Mouse (Mus musculus): ENCODE measurements around the gene Cldn7. TPM values are rescaled to one million over a fixed set of nuclear protein-coding genes. Genes with fewer than 3 reads are reported as not detected.
"Not testable (repeated sequence)": the region's sequence is repeated elsewhere in the genome, so short reads cannot be mapped to it uniquely, and the experiment has no call there.

Cldn7 gene
- polyA plus RNA-seq, 1 experiment, result not detected

DNA sequence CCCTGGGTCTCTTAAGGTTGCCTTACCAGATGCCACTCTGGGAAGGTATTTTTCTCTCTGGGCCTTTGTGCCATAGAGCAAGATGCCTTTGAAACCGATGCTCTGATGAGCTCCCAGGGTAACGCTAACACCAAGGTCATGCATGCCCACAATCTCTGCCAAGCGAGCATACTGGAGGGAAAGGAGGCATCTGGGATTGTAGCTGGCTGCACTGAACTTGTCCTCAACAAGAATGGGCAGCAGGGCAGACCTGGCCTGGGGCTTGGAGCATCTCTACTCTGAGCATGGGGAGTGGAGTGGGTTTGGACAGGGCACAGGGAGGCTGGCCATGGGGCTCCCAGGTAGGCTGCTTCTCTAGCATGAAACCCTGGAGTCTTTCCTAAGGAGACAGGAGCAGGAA lies 48.8 kb downstream of the Cldn7 start:
- no peaks in the 10 kb centered on the region for H3K27me3 ChIP-seq (ENCODE audit: control insufficient read depth)
- no peak overlapping the region for H3K4me3 ChIP-seq (replicated peaks)
- H3K9me3 ChIP-seq (ENCODE audit: control insufficient read depth, low read length), result no peaks in the 10 kb centered on the region
- TF ChIP-seq TAL1 (IDR thresholded peaks at IDR 0.05; ENCODE audit: low read length), result no peak
- no peak for TF ChIP-seq GATA1 (IDR thresholded peaks at IDR 0.05; ENCODE audit: low read length)
- H3K4me1 ChIP-seq (ENCODE audit: control insufficient read depth), result peaks cover 38% of the 10 kb centered on the region
- peaks cover 61% of the 10 kb centered on the region for H3K36me3 ChIP-seq (ENCODE audit: control insufficient read depth)

DNA sequence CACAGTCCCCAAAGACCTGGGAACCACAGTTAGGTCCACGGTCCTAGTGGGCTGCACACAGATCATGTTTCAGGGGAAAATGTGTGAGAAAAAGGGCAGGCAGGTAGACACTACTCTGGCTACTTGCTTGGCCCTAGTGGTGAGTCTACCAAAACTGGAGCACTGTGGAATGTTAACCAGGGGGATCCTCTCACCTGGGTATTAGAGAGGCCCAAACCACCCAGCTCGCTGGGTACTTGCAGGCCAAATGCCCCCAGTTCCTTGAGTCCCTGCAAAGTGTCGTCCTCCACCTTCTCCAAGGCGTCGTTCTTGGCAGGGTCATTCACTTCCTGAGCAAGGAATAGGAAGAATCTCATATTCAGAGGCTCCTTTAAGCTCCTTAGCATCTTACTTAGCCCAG lies 49.5 kb downstream of the Cldn7 start:
- peaks cover 44% of the 10 kb centered on the region for H3K4me1 ChIP-seq (ENCODE audit: control insufficient read depth)
- no peaks in the 10 kb centered on the region for H3K27me3 ChIP-seq (ENCODE audit: control insufficient read depth)
- no peak for TF ChIP-seq TAL1 (IDR thresholded peaks at IDR 0.05; ENCODE audit: low read length)
- no peak for TF ChIP-seq GATA1 (IDR thresholded peaks at IDR 0.05; ENCODE audit: low read length)
- peaks cover 55% of the 10 kb centered on the region for H3K36me3 ChIP-seq (ENCODE audit: control insufficient read depth)
- peak overlapping the region; percentile 81 for H3K4me3 ChIP-seq (replicated peaks)
- no peaks in the 10 kb centered on the region for H3K9me3 ChIP-seq (ENCODE audit: control insufficient read depth, low read length)

DNA sequence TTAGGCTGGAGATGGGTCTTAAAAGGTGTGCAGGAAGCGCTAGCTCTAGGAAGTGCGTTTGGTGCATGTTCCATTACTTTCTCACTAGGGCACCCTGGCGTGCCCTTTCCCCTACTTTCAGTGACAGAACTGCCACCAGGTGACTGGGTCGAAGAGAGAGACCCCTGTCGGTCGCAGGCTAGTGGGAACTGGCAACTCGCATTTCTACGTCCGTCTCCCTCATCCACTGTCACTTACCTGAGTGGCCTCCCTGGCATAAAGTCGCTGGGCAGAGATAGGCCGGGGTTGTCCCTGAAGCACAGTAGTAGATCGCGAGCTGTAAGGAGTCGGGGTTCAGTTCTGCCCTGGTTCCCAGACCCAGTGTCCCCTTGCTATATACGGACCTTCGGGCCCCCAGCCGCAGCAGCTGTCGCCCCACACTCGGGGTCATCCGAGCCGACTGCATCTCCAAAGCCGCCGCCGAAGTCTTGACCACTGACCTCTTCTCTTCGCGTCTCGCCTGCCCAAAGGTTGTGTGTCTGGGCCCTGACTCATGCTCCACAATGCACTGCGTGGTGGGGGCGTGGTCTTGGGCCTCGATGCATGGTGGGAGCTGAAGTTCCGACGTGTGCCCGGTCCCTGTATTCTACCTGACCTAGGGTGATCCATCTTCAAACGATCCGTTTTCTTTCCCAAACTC lies 50.4 kb downstream of the Cldn7 start, which contains the start of gene Acadvl:
TSS of gene Acadvl (minus strand) at position 532 of the 679 bp plus-strand sequence.
- H3K4me3 ChIP-seq (replicated peaks), result peak within 1 kb of the TSS; percentile 81
- no peaks in the 10 kb centered on the region for H3K9me3 ChIP-seq (ENCODE audit: control insufficient read depth, low read length)
- TF ChIP-seq TAL1 (IDR thresholded peaks at IDR 0.05; ENCODE audit: low read length), result no peak
- H3K4me1 ChIP-seq (ENCODE audit: control insufficient read depth), result peaks cover 49% of the 10 kb centered on the region
- H3K36me3 ChIP-seq (ENCODE audit: control insufficient read depth), result peaks cover 45% of the 10 kb centered on the region
- no peaks in the 10 kb centered on the region for H3K27me3 ChIP-seq (ENCODE audit: control insufficient read depth)

DNA sequence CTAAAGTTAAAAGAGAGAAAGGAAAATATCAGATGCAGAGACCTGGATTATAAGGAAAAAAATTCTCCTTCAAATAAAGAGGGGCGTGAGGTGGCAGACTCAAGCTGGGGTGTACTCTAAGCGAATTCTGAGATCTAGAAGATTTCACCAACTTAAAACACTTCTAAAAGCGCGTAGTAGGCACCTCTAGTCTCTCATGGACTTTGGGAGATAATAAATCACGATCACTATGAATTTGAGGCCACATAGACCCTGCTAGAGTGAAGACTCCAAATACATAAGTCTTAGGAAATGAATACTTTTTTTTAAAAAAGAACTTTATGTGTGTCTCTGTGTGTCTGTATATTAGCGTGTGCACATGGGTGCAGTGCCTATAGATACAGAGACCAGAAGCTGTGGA lies 51.1 kb downstream of the Cldn7 start:
- Histone ChIP-seq H3K36me3 (ENCODE audit: control insufficient read depth) (peaks cover 38% of the 10 kb centered on the region), H3K9me3 (ENCODE audit: control insufficient read depth, low read length) (no peaks in the 10 kb centered on the region), H3K4me3 (replicated peaks) (peak overlapping the region; percentile 81), H3K4me1 (ENCODE audit: control insufficient read depth) (peaks cover 55% of the 10 kb centered on the region), H3K27me3 (ENCODE audit: control insufficient read depth) (no peaks in the 10 kb centered on the region)
- TF ChIP-seq GATA1 (IDR thresholded peaks at IDR 0.05; ENCODE audit: low read length) (no peak), TAL1 (IDR thresholded peaks at IDR 0.05; ENCODE audit: low read length) (no peak)

DNA sequence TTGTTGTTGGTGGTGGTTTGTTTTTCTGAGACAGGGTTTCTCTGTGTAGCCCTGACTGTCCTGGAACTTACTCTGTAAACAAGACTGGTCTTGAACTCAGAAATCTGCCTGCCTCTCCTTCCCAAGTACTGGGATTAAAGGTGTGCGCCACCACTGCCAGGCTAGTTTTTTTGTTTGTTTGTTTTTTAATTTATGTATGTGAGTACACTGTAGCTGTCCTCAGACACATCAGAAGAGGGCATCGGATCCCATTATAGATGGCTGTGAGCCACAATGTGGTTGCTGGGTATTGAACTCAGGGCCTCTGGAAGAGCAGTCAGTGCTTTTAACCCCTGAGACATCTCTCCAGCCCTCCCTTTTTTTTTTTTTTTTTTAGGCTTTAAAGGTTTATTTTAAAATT lies 51.6 kb downstream of the Cldn7 start:
- not testable (repeated sequence) for H3K4me3 ChIP-seq (replicated peaks); H3K27me3 ChIP-seq (ENCODE audit: control insufficient read depth); H3K9me3 ChIP-seq (ENCODE audit: control insufficient read depth, low read length)
- H3K4me1 ChIP-seq (ENCODE audit: control insufficient read depth), result peaks cover 60% of the 10 kb centered on the region
- peaks cover 34% of the 10 kb centered on the region for H3K36me3 ChIP-seq (ENCODE audit: control insufficient read depth)

DNA sequence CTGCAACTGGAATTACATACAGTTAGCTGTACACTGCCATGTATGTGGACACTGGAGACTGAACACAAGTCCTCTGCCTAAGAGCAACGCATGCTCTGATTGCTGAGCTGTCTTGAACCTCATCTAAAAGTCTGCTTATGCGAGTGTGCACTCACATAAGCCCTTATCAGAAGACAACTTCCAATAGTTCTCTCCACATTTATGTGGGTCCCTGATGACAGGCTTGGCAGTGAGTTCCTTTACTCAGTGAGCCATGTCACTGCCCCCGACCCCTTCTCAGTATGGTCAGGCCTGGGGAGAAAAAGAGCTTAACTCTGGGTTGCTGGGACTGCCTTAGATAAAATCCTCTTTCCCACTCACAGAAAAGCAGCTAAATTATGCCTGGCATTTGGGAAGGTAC lies 52.1 kb downstream of the Cldn7 start, which contains the start of gene Dlg4:
TSS of gene Dlg4 (plus strand) at position 274 of the 400 bp plus-strand sequence.
- Histone ChIP-seq H3K27me3 (ENCODE audit: control insufficient read depth) (peaks cover 4% of the 10 kb centered on the region), H3K9me3 (ENCODE audit: control insufficient read depth, low read length) (peaks cover 3% of the 10 kb centered on the region; the same call in 1 of the 2 replicates), H3K36me3 (ENCODE audit: control insufficient read depth) (peaks cover 29% of the 10 kb centered on the region), H3K4me1 (ENCODE audit: control insufficient read depth) (peaks cover 65% of the 10 kb centered on the region), H3K4me3 (replicated peaks) (no peak within 1 kb of the TSS)
- TF ChIP-seq GATA1 (IDR thresholded peaks at IDR 0.05; ENCODE audit: low read length) (no peak), TAL1 (IDR thresholded peaks at IDR 0.05; ENCODE audit: low read length) (no peak)

DNA sequence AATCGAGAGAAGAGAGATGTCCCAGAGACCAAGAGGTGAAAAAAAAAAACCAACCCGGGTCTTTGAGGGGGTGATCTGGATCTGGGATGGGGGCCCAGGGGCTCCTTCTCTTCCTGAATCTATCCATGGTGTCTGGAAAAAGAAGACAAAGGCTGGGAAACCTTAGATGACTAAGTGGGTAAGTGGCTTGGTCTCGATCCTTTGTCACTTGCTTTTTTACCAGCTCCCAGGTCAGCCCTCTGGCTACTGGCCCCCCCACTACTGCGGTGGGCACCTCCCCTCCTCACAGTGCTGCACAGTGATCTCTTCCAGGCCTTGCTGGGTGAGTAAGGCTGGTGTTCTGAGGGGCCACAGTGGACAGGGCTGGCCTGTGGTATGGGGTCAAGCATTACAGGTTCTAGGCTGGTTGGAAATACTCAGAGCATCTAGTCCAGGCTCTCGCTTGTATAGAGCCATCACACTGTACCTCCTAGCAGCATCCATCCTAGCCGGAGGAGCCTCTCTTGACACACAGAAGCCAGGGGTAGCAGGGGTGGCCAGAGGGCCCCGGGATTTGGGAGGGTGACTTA lies 52.7 kb downstream of the Cldn7 start:
- H3K4me3 ChIP-seq (replicated peaks), result no peak overlapping the region
- TF ChIP-seq GATA1 (IDR thresholded peaks at IDR 0.05; ENCODE audit: low read length) (no peak), TAL1 (IDR thresholded peaks at IDR 0.05; ENCODE audit: low read length) (no peak)

More for the DNA sequence above, 52.7 kb downstream of the Cldn7 start:
- Histone ChIP-seq H3K27me3 (ENCODE audit: control insufficient read depth) (peaks cover 10% of the 10 kb centered on the region), H3K36me3 (ENCODE audit: control insufficient read depth) (peaks cover 22% of the 10 kb centered on the region), H3K4me1 (ENCODE audit: control insufficient read depth) (peaks cover 67% of the 10 kb centered on the region), H3K9me3 (ENCODE audit: control insufficient read depth, low read length) (peaks cover 3% of the 10 kb centered on the region; the same call in 1 of the 2 replicates)

Other genes starting within 250 kb of the Cldn7 start
- gene Polr2a, start 206.1 kb upstream of the Cldn7 start, polyA plus RNA-seq (2012), result 14.2 and 14.3 TPM in 2 replicates
- gene Slc35g3, start 202.8 kb upstream of the Cldn7 start, polyA plus RNA-seq (2012), result not detected in 2 replicates
- 0.07 and 0.33 TPM in 2 replicates for gene Zbtb4, start 198.9 kb upstream of the Cldn7 start, polyA plus RNA-seq (2012)
- gene Chrnb1, start 168.8 kb upstream of the Cldn7 start, polyA plus RNA-seq (2012), result not detected in 2 replicates
- 0.01 TPM in 1 of 2 replicates, not detected in the other for gene Fgf11, start 162.9 kb upstream of the Cldn7 start, polyA plus RNA-seq (2012)
- 0.05 TPM in 1 of 2 replicates, not detected in the other for gene Tmem102, start 159.2 kb upstream of the Cldn7 start, polyA plus RNA-seq (2012)
- gene Gm39566, start 149.5 kb upstream of the Cldn7 start, polyA plus RNA-seq (2012), result not detected in 2 replicates
- not detected in 2 replicates for gene Spem2, start 146.3 kb upstream of the Cldn7 start, polyA plus RNA-seq (2012)
- not detected in 2 replicates for gene Spem1, start 142.6 kb upstream of the Cldn7 start, polyA plus RNA-seq (2012)
- 0.13 and 0.16 TPM in 2 replicates for gene Nlgn2, start 127.0 kb upstream of the Cldn7 start, polyA plus RNA-seq (2012)
- 204 and 212 TPM in 2 replicates for gene Tmem256, start 126.3 kb upstream of the Cldn7 start, polyA plus RNA-seq (2012)
- gene Plscr3, start 118.4 kb upstream of the Cldn7 start, polyA plus RNA-seq (2012), result 3.6 and 4.4 TPM in 2 replicates
- 0.94 and 1.1 TPM in 2 replicates for gene Tnk1, start 106.0 kb upstream of the Cldn7 start, polyA plus RNA-seq (2012)
- not detected in 2 replicates for gene Tmem95, start 86.8 kb upstream of the Cldn7 start, polyA plus RNA-seq (2012)
- 0.02 and 0.08 TPM in 2 replicates for gene Kctd11, start 83.4 kb upstream of the Cldn7 start, polyA plus RNA-seq (2012)
- 0.23 and 0.37 TPM in 2 replicates for gene Acap1, start 69.2 kb upstream of the Cldn7 start, polyA plus RNA-seq (2012)
- gene 2810408A11Rik, start 63.8 kb upstream of the Cldn7 start, polyA plus RNA-seq (2012), result 0.14 and 0.18 TPM in 2 replicates
- gene Neurl4, start 63.7 kb upstream of the Cldn7 start, polyA plus RNA-seq (2012), result 5.0 and 5.1 TPM in 2 replicates
- gene Gps2, start 50.9 kb upstream of the Cldn7 start, polyA plus RNA-seq (2012), result 90.4 and 109 TPM in 2 replicates
- gene Eif5a, start 42.8 kb upstream of the Cldn7 start, polyA plus RNA-seq (2012), result 295 and 310 TPM in 2 replicates
- 0.29 and 0.38 TPM in 2 replicates for gene Ybx2, start 29.0 kb upstream of the Cldn7 start, polyA plus RNA-seq (2012)
- 6.0 and 7.7 TPM in 2 replicates for gene Slc2a4, start 16.6 kb upstream of the Cldn7 start, polyA plus RNA-seq (2012)
- gene Ctdnep1, start 16.4 kb downstream of the Cldn7 start, polyA plus RNA-seq (2012), result 23.2 and 28.5 TPM in 2 replicates
- gene Elp5, start 17.7 kb downstream of the Cldn7 start, polyA plus RNA-seq (2012), result 1.5 and 1.9 TPM in 2 replicates
- 50.2 and 55.8 TPM in 2 replicates for gene Gabarap, start 26.4 kb downstream of the Cldn7 start, polyA plus RNA-seq (2012)
- 4.5 and 5.5 TPM in 2 replicates for gene Phf23, start 31.0 kb downstream of the Cldn7 start, polyA plus RNA-seq (2012)
- 0.48 and 0.76 TPM in 2 replicates for gene Dvl2, start 35.8 kb downstream of the Cldn7 start, polyA plus RNA-seq (2012)
- 2.9 and 3.2 TPM in 2 replicates for gene Acadvl, start 50.6 kb downstream of the Cldn7 start, polyA plus RNA-seq (2012)
- gene Dlg4, start 52.2 kb downstream of the Cldn7 start, polyA plus RNA-seq (2012), result 0.10 and 0.19 TPM in 2 replicates
- not detected in 2 replicates for gene Asgr1, start 89.3 kb downstream of the Cldn7 start, polyA plus RNA-seq (2012)
- 0.05 TPM in 1 of 2 replicates, not detected in the other for gene Asgr2, start 127.9 kb downstream of the Cldn7 start, polyA plus RNA-seq (2012)
- gene Mgl2, start 165.6 kb downstream of the Cldn7 start, polyA plus RNA-seq (2012), result 0.02 TPM in 1 of 2 replicates, not detected in the other
- not detected in 2 replicates for gene Clec10a, start 191.4 kb downstream of the Cldn7 start, polyA plus RNA-seq (2012)
- not detected in 2 replicates for gene Slc16a11, start 248.0 kb downstream of the Cldn7 start, polyA plus RNA-seq (2012)

Measured in erythroblast, embryonic 14.5 days (primary cell).